Comparison of ENCODE assay signal across 16 mouse cellular contexts in the genomic region with DNA sequence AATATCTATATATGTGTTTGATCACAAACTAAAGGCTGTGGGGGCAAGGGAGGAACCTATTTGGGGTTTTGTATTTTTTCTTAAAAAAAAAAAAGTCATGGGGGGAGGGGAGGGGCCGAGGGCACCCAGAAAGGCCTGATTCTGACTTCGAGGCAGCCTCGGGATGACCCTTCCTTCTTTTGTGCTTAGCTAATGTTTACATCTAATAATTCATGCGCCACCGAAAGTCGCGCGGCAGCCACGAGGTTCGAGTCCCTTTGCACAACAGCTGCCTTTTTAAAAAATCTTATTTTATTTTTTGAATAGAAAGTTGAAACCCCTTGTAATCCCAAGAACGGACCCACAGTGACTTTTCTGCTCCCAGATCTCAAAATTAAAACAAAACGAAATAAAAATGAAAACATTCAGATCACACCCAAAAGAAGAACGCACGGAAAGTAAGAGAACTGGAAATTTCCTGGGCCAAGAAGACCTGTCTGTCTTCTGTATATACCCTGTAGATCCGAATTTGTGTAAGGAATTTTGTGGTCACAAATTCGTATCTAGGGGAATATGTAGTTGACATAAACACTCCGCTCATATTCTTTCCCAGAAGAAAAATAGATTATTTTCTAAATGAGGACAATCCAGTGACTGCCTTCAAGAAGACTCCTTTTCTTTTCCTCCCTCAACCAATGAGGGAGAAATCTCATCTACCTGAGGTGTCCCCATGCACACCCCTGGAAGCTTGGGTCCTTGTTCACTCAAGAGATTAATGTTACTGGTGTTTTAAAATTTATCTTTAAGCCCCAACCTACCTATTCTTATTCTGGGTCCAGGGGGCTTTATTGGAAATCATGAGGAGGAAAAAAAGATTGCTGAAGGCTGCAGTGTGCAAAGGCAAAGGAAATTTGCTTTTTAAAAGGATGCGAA. TPM values are rescaled to one million over a fixed set of nuclear protein-coding genes. Genes with fewer than 3 reads are reported as not detected.
DNase-seq lines count a peak whose midpoint lies in the region; ATAC-seq and TF ChIP-seq lines count a peak whose summit lies in the region.
"Had no signal": no experiment of that assay in that cellular context is flagged by ENCODE, and none has a peak within 500 bp of the region (broad histone marks: within the 10 kb centered on the region; RNA-seq: fewer than 3 reads in every experiment).

No protein-coding gene starts in this region.

- peaks cover 16% of the 10 kb centered on the region; the same call in 1 of the 2 replicates for H3K4me1 ChIP-seq in kidney, postnatal 0 days (replicated peaks; ENCODE audit: insufficient read depth, low read length)
- H3K4me1 ChIP-seq in embryonic fibroblast, embryonic 13.5 days (ENCODE audit: control insufficient read depth, insufficient read depth, low read length), result no peaks in the 10 kb centered on the region
- no peaks in the 10 kb centered on the region; the same call in 1 of the 2 replicates for H3K4me1 ChIP-seq in hindbrain, embryonic 16.5 days (ENCODE audit: control insufficient read depth, insufficient read depth, low read depth, low read length)
- H3K4me1 ChIP-seq in neural tube, embryonic 15.5 days, result peaks cover 84% of the 10 kb centered on the region

- no peak for DNase-seq in kidney, postnatal 0 days (ENCODE audit: low spot score)
- DNase-seq in kidney, adult 9 months, result no peak
- no peak for DNase-seq in cerebellum, postnatal 4 days (ENCODE audit: low spot score in 2 of 2)
- no peak for DNase-seq in layer of hippocampus, postnatal 10 days (ENCODE audit: low spot score in 2 of 2)
- no peak for DNase-seq in adrenal gland, adult 2 months
- DNase-seq: lung, postnatal 36 days had no signal

- peak overlapping the region; percentile 98 for H3K9ac ChIP-seq in kidney, postnatal 0 days (ENCODE audit: low read depth, low read length)
- peak overlapping the region; percentile 48 for H3K9ac ChIP-seq in hindbrain, embryonic 16.5 days (ENCODE audit: low read depth, low read length)
- peak overlapping the region; percentile 83 for H3K9ac ChIP-seq in neural tube, embryonic 15.5 days (replicated peaks)

- H3K27me3 ChIP-seq in kidney, postnatal 0 days (ENCODE audit: insufficient read depth, low read length), result no peaks in the 10 kb centered on the region
- H3K27me3 ChIP-seq in hindbrain, embryonic 16.5 days (replicated peaks; ENCODE audit: control insufficient read depth, insufficient read depth, low read length), result peaks cover 40% of the 10 kb centered on the region
- no peaks in the 10 kb centered on the region for H3K27me3 ChIP-seq in neural tube, embryonic 15.5 days (replicated peaks)

- no peaks in the 10 kb centered on the region for H3K9me3 ChIP-seq in kidney, postnatal 0 days (replicated peaks; ENCODE audit: low read length)
- no peaks in the 10 kb centered on the region for H3K9me3 ChIP-seq in hindbrain, embryonic 16.5 days (ENCODE audit: control insufficient read depth, low read length)
- H3K9me3 ChIP-seq in neural tube, embryonic 15.5 days (replicated peaks), result no peaks in the 10 kb centered on the region
- H3K9me3 ChIP-seq: forebrain, embryonic 10.5 days; heart, embryonic 10.5 days; limb, embryonic 12.5 days had no signal

- peak overlapping the region; percentile 96 for H3K4me2 ChIP-seq in kidney, postnatal 0 days (ENCODE audit: low read length)
- H3K4me2 ChIP-seq in hindbrain, embryonic 16.5 days (ENCODE audit: low read length), result peak overlapping the region; percentile 62
- H3K4me2 ChIP-seq in neural tube, embryonic 15.5 days, result peak overlapping the region; percentile 87

- peak overlapping the region; percentile 99 for H3K27ac ChIP-seq in kidney, postnatal 0 days
- peak overlapping the region; percentile 77; the same call in 1 of the 2 replicates for H3K27ac ChIP-seq in embryonic fibroblast, embryonic 13.5 days (ENCODE audit: insufficient read depth, low read length)
- peak overlapping the region; percentile 86 for H3K27ac ChIP-seq in hindbrain, embryonic 16.5 days (ENCODE audit: low read depth, low read length)
- peak overlapping the region; percentile 99 for H3K27ac ChIP-seq in neural tube, embryonic 15.5 days (replicated peaks)
- H3K27ac ChIP-seq: forebrain, embryonic 10.5 days; limb, embryonic 12.5 days had no signal

- H3K4me3 ChIP-seq in kidney, postnatal 0 days (replicated peaks; ENCODE audit: low read depth, low read length), result peak overlapping the region; percentile 83
- H3K4me3 ChIP-seq in embryonic fibroblast, embryonic 13.5 days (ENCODE audit: insufficient read depth, low read length), result no peak overlapping the region
- H3K4me3 ChIP-seq in hindbrain, embryonic 16.5 days (ENCODE audit: low read length), result no peak overlapping the region; the same call in 1 of the 2 replicates
- H3K4me3 ChIP-seq in neural tube, embryonic 15.5 days (replicated peaks), result peak overlapping the region; percentile 60
- H3K4me3 ChIP-seq: forebrain, embryonic 10.5 days had no signal

- TF ChIP-seq CTCF in kidney, postnatal 0 days (IDR thresholded peaks at IDR 0.05; ENCODE audit: low read depth), result no peak
- TF ChIP-seq CTCF in embryonic fibroblast, embryonic 13.5 days (IDR thresholded peaks at IDR 0.05; ENCODE audit: borderline replicate concordance, insufficient read depth, low read length), result no peak

- ATAC-seq in kidney, postnatal 0 days (replicated peaks; ENCODE audit: low FRiP score, low read depth), result no peak
- ATAC-seq in hindbrain, embryonic 16.5 days, result no peak
- ATAC-seq in neural tube, embryonic 15.5 days (ENCODE audit: low FRiP score), result no peak
- ATAC-seq: activated CD4-positive, CD25-positive, alpha-beta regulatory T cell, adult 4 months; midbrain, embryonic 16.5 days had no signal

- TF ChIP-seq POLR2A in embryonic fibroblast, embryonic 13.5 days (IDR thresholded peaks at IDR 0.05; ENCODE audit: low read depth, low read length), result no peak

- 0 out of 2 replicates have a peak, but pooled peaks cover 7% of the 10 kb centered on the region for H3K36me3 ChIP-seq in kidney, postnatal 0 days (ENCODE audit: insufficient read depth, low read length)
- H3K36me3 ChIP-seq in hindbrain, embryonic 16.5 days (ENCODE audit: control insufficient read depth, insufficient read depth, low read length), result no peaks in the 10 kb centered on the region
- no peaks in the 10 kb centered on the region for H3K36me3 ChIP-seq in neural tube, embryonic 15.5 days
- H3K36me3 ChIP-seq: forebrain, embryonic 10.5 days; heart, embryonic 10.5 days; limb, embryonic 12.5 days had no signal

- 15% methylated on average over 18 of the region's 18 CpGs for WGBS in kidney, postnatal 0 days
- WGBS in hindbrain, embryonic 16.5 days, result 8% methylated on average over 18 of the region's 18 CpGs
- WGBS in neural tube, embryonic 15.5 days, result 10% methylated on average over 18 of the region's 18 CpGs

RNA-seq across cellular contexts. Expression of gene Hoxb4, which starts 1.1 kb away (rescaled TPM):
- 3.6 and 3.8 TPM in 2 replicates for polyA plus RNA-seq in kidney, postnatal 0 days (2015; fragmentation: Nextera tagmentation; extraction: Ambion mirVana)
- 8.3 and 10.4 TPM in 2 replicates for polyA plus RNA-seq in embryonic fibroblast, embryonic 13.5 days (2011; ENCODE audit: insufficient read length, low read depth, missing spikeins)
- 2.5 and 3.3 TPM in 2 replicates for polyA plus RNA-seq in hindbrain, embryonic 16.5 days (2015; fragmentation: Nextera tagmentation; extraction: Ambion mirVana)
- 3.7 and 5.0 TPM in 2 replicates for polyA plus RNA-seq in neural tube, embryonic 15.5 days (2015; fragmentation: Nextera tagmentation; extraction: Ambion mirVana)
- total RNA-seq in layer of hippocampus, postnatal 10 days (2021), result not detected
- total RNA-seq in adrenal gland, adult 2 months (2021), result 10 to 100 TPM; 16.7 to 21.8 TPM
- 27.9 and 30.0 TPM in 2 replicates for polyA plus RNA-seq in adrenal gland, adult 2 months (2012; rRNA removed)
- total RNA-seq: layer of hippocampus, postnatal 25 days had no signal
- polyA plus RNA-seq: forebrain, embryonic 10.5 days; midbrain, embryonic 16.5 days had no signal

RNA-seq across cellular contexts. Expression of gene Hoxb3, which starts 6.2 kb away (rescaled TPM):
- 3.9 and 4.2 TPM in 2 replicates for polyA plus RNA-seq in kidney, postnatal 0 days (2015; fragmentation: Nextera tagmentation; extraction: Ambion mirVana)
- polyA plus RNA-seq in embryonic fibroblast, embryonic 13.5 days (2011; ENCODE audit: insufficient read length, low read depth, missing spikeins), result 19.1 and 21.9 TPM in 2 replicates
- 4.8 and 5.6 TPM in 2 replicates for polyA plus RNA-seq in hindbrain, embryonic 16.5 days (2015; fragmentation: Nextera tagmentation; extraction: Ambion mirVana)
- 8.0 and 12.6 TPM in 2 replicates for polyA plus RNA-seq in neural tube, embryonic 15.5 days (2015; fragmentation: Nextera tagmentation; extraction: Ambion mirVana)
- total RNA-seq in layer of hippocampus, postnatal 10 days (2021), result not detected
- total RNA-seq in adrenal gland, adult 2 months (2021), result 10 to 100 TPM; 20.1 to 21.9 TPM
- 89.4 and 94.9 TPM in 2 replicates for polyA plus RNA-seq in adrenal gland, adult 2 months (2012; rRNA removed)
- total RNA-seq: layer of hippocampus, postnatal 25 days had no signal
- polyA plus RNA-seq: activated CD4-positive, CD25-positive, alpha-beta regulatory T cell, adult 4 months; forebrain, embryonic 10.5 days; midbrain, embryonic 16.5 days had no signal

RNA-seq across cellular contexts. Expression of gene Hoxb5, which starts 13.8 kb away (rescaled TPM):
- 10.2 and 12.9 TPM in 2 replicates for polyA plus RNA-seq in kidney, postnatal 0 days (2015; fragmentation: Nextera tagmentation; extraction: Ambion mirVana)
- 4.1 and 5.9 TPM in 2 replicates for polyA plus RNA-seq in embryonic fibroblast, embryonic 13.5 days (2011; ENCODE audit: insufficient read length, low read depth, missing spikeins)
- polyA plus RNA-seq in hindbrain, embryonic 16.5 days (2015; fragmentation: Nextera tagmentation; extraction: Ambion mirVana), result 120 and 133 TPM in 2 replicates
- 39.5 and 106 TPM in 2 replicates for polyA plus RNA-seq in neural tube, embryonic 15.5 days (2015; fragmentation: Nextera tagmentation; extraction: Ambion mirVana)
- not detected for total RNA-seq in layer of hippocampus, postnatal 10 days (2021)
- 10 to 100 TPM; 15.2 to 31.6 TPM for total RNA-seq in adrenal gland, adult 2 months (2021)
- 43.4 and 45.6 TPM in 2 replicates for polyA plus RNA-seq in adrenal gland, adult 2 months (2012; rRNA removed)
- total RNA-seq: layer of hippocampus, postnatal 25 days had no signal
- polyA plus RNA-seq: activated CD4-positive, CD25-positive, alpha-beta regulatory T cell, adult 4 months; CD4-positive, CD25-positive, alpha-beta regulatory T cell, adult 4 months; forebrain, embryonic 10.5 days; midbrain, embryonic 16.5 days had no signal

RNA-seq across cellular contexts. Expression of gene Hoxb6, which starts 24.7 kb away (rescaled TPM):
- 45.0 and 47.8 TPM in 2 replicates for polyA plus RNA-seq in kidney, postnatal 0 days (2015; fragmentation: Nextera tagmentation; extraction: Ambion mirVana)
- 9.6 and 14.1 TPM in 2 replicates for polyA plus RNA-seq in embryonic fibroblast, embryonic 13.5 days (2011; ENCODE audit: insufficient read length, low read depth, missing spikeins)
- polyA plus RNA-seq in hindbrain, embryonic 16.5 days (2015; fragmentation: Nextera tagmentation; extraction: Ambion mirVana), result 49.9 and 53.3 TPM in 2 replicates
- 109 and 135 TPM in 2 replicates for polyA plus RNA-seq in neural tube, embryonic 15.5 days (2015; fragmentation: Nextera tagmentation; extraction: Ambion mirVana)
- not detected for total RNA-seq in layer of hippocampus, postnatal 10 days (2021)
- total RNA-seq in adrenal gland, adult 2 months (2021), result 10 to 100 TPM; 33.0 to 72.2 TPM
- 201 and 210 TPM in 2 replicates for polyA plus RNA-seq in adrenal gland, adult 2 months (2012; rRNA removed)
- total RNA-seq: layer of hippocampus, postnatal 25 days had no signal
- polyA plus RNA-seq: activated CD4-positive, CD25-positive, alpha-beta regulatory T cell, adult 4 months; CD4-positive, CD25-positive, alpha-beta regulatory T cell, adult 4 months; forebrain, embryonic 10.5 days; midbrain, embryonic 16.5 days had no signal

RNA-seq across cellular contexts. Expression of gene Hoxb7, which starts 30.5 kb away (rescaled TPM):
- polyA plus RNA-seq in kidney, postnatal 0 days (2015; fragmentation: Nextera tagmentation; extraction: Ambion mirVana), result 56.1 and 58.9 TPM in 2 replicates
- 13.1 and 22.5 TPM in 2 replicates for polyA plus RNA-seq in embryonic fibroblast, embryonic 13.5 days (2011; ENCODE audit: insufficient read length, low read depth, missing spikeins)
- 29.3 and 33.1 TPM in 2 replicates for polyA plus RNA-seq in hindbrain, embryonic 16.5 days (2015; fragmentation: Nextera tagmentation; extraction: Ambion mirVana)
- 101 and 115 TPM in 2 replicates for polyA plus RNA-seq in neural tube, embryonic 15.5 days (2015; fragmentation: Nextera tagmentation; extraction: Ambion mirVana)
- total RNA-seq in layer of hippocampus, postnatal 10 days (2021), result not detected
- 10 to 100 TPM; 46.4 to 46.7 TPM for total RNA-seq in adrenal gland, adult 2 months (2021)
- polyA plus RNA-seq in adrenal gland, adult 2 months (2012; rRNA removed), result 48.8 and 55.9 TPM in 2 replicates
- total RNA-seq: layer of hippocampus, postnatal 25 days had no signal
- polyA plus RNA-seq: activated CD4-positive, CD25-positive, alpha-beta regulatory T cell, adult 4 months; CD4-positive, CD25-positive, alpha-beta regulatory T cell, adult 4 months; forebrain, embryonic 10.5 days; midbrain, embryonic 16.5 days had no signal

Comparison
In these comparisons a context has a peak if more than half of its experiments do, and no peak if none do; other contexts are left out.
1. H3K4me3 ChIP-seq: peak in kidney, postnatal 0 days (single experiment) and neural tube, embryonic 15.5 days (single experiment); none in embryonic fibroblast, embryonic 13.5 days (single experiment) and hindbrain, embryonic 16.5 days (single experiment).
2. H3K9ac ChIP-seq: peak in every context shown above with its lines; median percentile 98 in kidney, postnatal 0 days; 83 in neural tube, embryonic 15.5 days; 48 in hindbrain, embryonic 16.5 days.
3. Peak in every context shown above with its lines, with median percentiles within 50 percentile points of each other: H3K27ac ChIP-seq and H3K4me2 ChIP-seq.